Mouse (Mus musculus) kidney, adult 2 months (tissue): ENCODE measurements around the gene Plac9a. TPM values are rescaled to one million over a fixed set of nuclear protein-coding genes. Genes with fewer than 3 reads are reported as not detected.
"Not testable (repeated sequence)": the region's sequence is repeated elsewhere in the genome, so short reads cannot be mapped to it uniquely, and the experiment has no call there.

Source experiments
- DNase-seq: peaks from one replicate; pipeline ENCODE4 v3.0.0; 2021
- H3K27ac ChIP-seq: fragments of 200-500 bp; 2 replicates; pipeline ENCODE4 v1.5.1; 2012; ENCODE audit warnings: low read depth, low read length, control low read depth, inconsistent platforms; ENCODE audit not compliant: insufficient read depth
- H3K27me3 ChIP-seq: fragments of 200-500 bp; replicated peaks from 2 replicates; pipeline ENCODE4 v1.6.1; 2012; ENCODE audit warnings: mild to moderate bottlenecking, moderate library complexity, low read length, inconsistent platforms; ENCODE audit not compliant: control insufficient read depth, insufficient read depth
- H3K36me3 ChIP-seq: fragments of 200-500 bp; 2 replicates; pipeline ENCODE4 v1.6.1; 2012; ENCODE audit warnings: mild to moderate bottlenecking, moderate library complexity, low read length, inconsistent platforms; ENCODE audit not compliant: control insufficient read depth, insufficient read depth
- H3K4me1 ChIP-seq: fragments of 200-500 bp; 2 replicates; pipeline ENCODE4 v1.6.1; 2011; ENCODE audit warnings: low read length; ENCODE audit not compliant: control insufficient read depth, insufficient read depth
- H3K4me3 ChIP-seq: fragments of 200-500 bp; 2 replicates; pipeline ENCODE4 v1.5.1; 2011; ENCODE audit warnings: mild to moderate bottlenecking, low read depth, low read length, control low read depth; ENCODE audit not compliant: insufficient read depth
- CTCF ChIP-seq: fragments of 200-500 bp; conservative IDR thresholded peaks from 2 replicates; pipeline ENCODE4 v1.5.1; 2011; ENCODE audit warnings: low read depth, mild to moderate bottlenecking, control low read depth, low read length, moderate library complexity, mixed read lengths; ENCODE audit not compliant: insufficient read depth, insufficient read length
- POLR2A ChIP-seq: fragments of 200-500 bp; IDR thresholded peaks from one replicate; pipeline ENCODE4 v1.6.1; 2011; ENCODE audit warnings: low read depth, low read length, control low read depth
- WGBS: fragments of 180-500 bp; shearing (Covaris S2); methylation state at CpG from one replicate; pipeline ENCODE4 v1.1.7; 2018; 5-methylcytosine and 5-hydroxymethylcytosine counted together
- polyA plus RNA-seq: library from polyadenylated mRNA; depleted of rRNA; stranded (reverse); fragments of >200 nt; gene quantifications from 2 replicates; pipeline ENCODE4 v1.2.3, GENCODE M21; 2012

The Plac9a gene
- polyA plus RNA-seq, 1 experiment, result 4.6 TPM

GRCm38 (mm10) chr14:25885886-25886285 lies 17.0 kb downstream of the Plac9a start:
- not testable (repeated sequence) for DNase-seq, H3K36me3 ChIP-seq, H3K27ac ChIP-seq, H3K27me3 ChIP-seq, H3K4me3 ChIP-seq, H3K4me1 ChIP-seq
- WGBS, result no CpG with 5 or more reads among the region's 12 CpGs

GRCm38 (mm10) chr14:25881769-25882168 lies 21.1 kb downstream of the Plac9a start:
- DNase-seq, result not testable (repeated sequence)
- no CpG with 5 or more reads among the region's 9 CpGs for WGBS

GRCm38 (mm10) chr14:25876640-25877039 lies 26.3 kb downstream of the Plac9a start:
- DNase-seq, H3K36me3 ChIP-seq, H3K27me3 ChIP-seq, H3K27ac ChIP-seq, H3K4me1 ChIP-seq, H3K4me3 ChIP-seq: not testable (repeated sequence)
- WGBS, result no CpG with 5 or more reads among the region's 7 CpGs

More at GRCm38 (mm10) chr14:25881769-25882168, 21.1 kb downstream of the Plac9a start:
- not testable (repeated sequence) for H3K4me1 ChIP-seq, H3K36me3 ChIP-seq, H3K4me3 ChIP-seq, H3K27me3 ChIP-seq, H3K27ac ChIP-seq

- Histone ChIP-seq H3K4me3 (no peak overlapping the region), H3K27ac (0 out of 2 replicates have a peak overlapping the region, but pooled peaks have one; percentile 26), H3K4me1 (0 out of 2 replicates have a peak, but pooled peaks cover 13% of the 10 kb centered on the region), H3K27me3 (no peaks in the 10 kb centered on the region), H3K36me3 (no peaks in the 10 kb centered on the region; the same call in none of the 2 replicates)
- WGBS, result 67% methylated on average over 8 of the region's 8 CpGs
- TF ChIP-seq CTCF (no peak), POLR2A (no peak)
- peak; percentile 63 for DNase-seq
These were observed 30.2 kb downstream of the Plac9a start for GRCm38 (mm10) chr14:25872461-25873415.

GRCm38 (mm10) chr14:25869135-25869878 lies 33.6 kb downstream of the Plac9a start:
- peaks cover 34% of the 10 kb centered on the region for H3K4me1 ChIP-seq

GRCm38 (mm10) chr14:25868706-25869105 lies 34.2 kb downstream of the Plac9a start:
- Histone ChIP-seq H3K4me1 (peaks cover 34% of the 10 kb centered on the region), H3K27ac (no peak overlapping the region), H3K4me3 (no peak overlapping the region), H3K27me3 (no peaks in the 10 kb centered on the region), H3K36me3 (no peaks in the 10 kb centered on the region)
- DNase-seq, result no peak
- no peak for TF ChIP-seq POLR2A
- no peak for TF ChIP-seq CTCF
- WGBS, result 71% methylated on average over 4 of the region's 4 CpGs

More at GRCm38 (mm10) chr14:25869135-25869878, 33.6 kb downstream of the Plac9a start:
- Histone ChIP-seq H3K36me3 (no peaks in the 10 kb centered on the region; the same call in 1 of the 2 replicates), H3K27me3 (no peaks in the 10 kb centered on the region), H3K27ac (0 out of 2 replicates have a peak overlapping the region, but pooled peaks have one; percentile 25), H3K4me3 (no peak overlapping the region)
- WGBS, result 58% methylated on average over 9 of the region's 9 CpGs
- TF ChIP-seq POLR2A, result no peak
- no peak for TF ChIP-seq CTCF
- DNase-seq, result no peak

GRCm38 (mm10) chr14:25867834-25868233 lies 35.1 kb downstream of the Plac9a start:
- 49% methylated on average over 6 of the region's 6 CpGs for WGBS
- peaks cover 34% of the 10 kb centered on the region for H3K4me1 ChIP-seq
- H3K27me3 ChIP-seq, result no peaks in the 10 kb centered on the region
- H3K4me3 ChIP-seq, result no peak overlapping the region
- no peak overlapping the region for H3K27ac ChIP-seq
- DNase-seq, result peak; percentile 81
- no peak for TF ChIP-seq POLR2A
- TF ChIP-seq CTCF, result no peak
- no peaks in the 10 kb centered on the region for H3K36me3 ChIP-seq
